Mouse (Mus musculus) midbrain, embryonic 16.5 days (tissue): ENCODE measurements at regions not wholly inside any gene's neighbourhood (a gene's known extent, or its start where the extent isn't known, plus 50 kb on each side); places are given as distances from the start of the nearest gene placed in this dataset.
"Not testable (repeated sequence)": the region's sequence is repeated elsewhere in the genome, so short reads cannot be mapped to it uniquely, and the experiment has no call there.

Experiments
- ATAC-seq: fragments of 200-750 bp; cut with Nextera tagmentation; 2 replicates; pipeline ENCODE4 v1.8.0; 2017; ENCODE audit warnings: moderate TSS enrichment
- H3K27ac ChIP-seq: fragments of 300-500 bp; sonication (generic); 2 replicates; pipeline ENCODE4 v1.5.1; 2014; ENCODE audit warnings: mild to moderate bottlenecking, low read length, mixed read lengths
- H3K27me3 ChIP-seq: fragments of 300-500 bp; sonication (generic); 2 replicates; pipeline ENCODE4 v1.6.1; 2014; ENCODE audit warnings: low read depth, low read length, mixed read lengths; ENCODE audit not compliant: control insufficient read depth, insufficient read depth
- H3K36me3 ChIP-seq: fragments of 300-500 bp; sonication (generic); 2 replicates; pipeline ENCODE4 v1.6.1; 2014; ENCODE audit warnings: mild to moderate bottlenecking, low read length, moderate library complexity, mixed read lengths; ENCODE audit not compliant: control insufficient read depth, insufficient read depth
- H3K4me1 ChIP-seq: fragments of 300-500 bp; sonication (generic); 2 replicates; pipeline ENCODE4 v1.6.1; 2014; ENCODE audit warnings: mild to moderate bottlenecking, low read length, mixed read lengths; ENCODE audit not compliant: control insufficient read depth, insufficient read depth
- H3K4me2 ChIP-seq: fragments of 300-500 bp; sonication (generic); 2 replicates; pipeline ENCODE4 v1.6.1; 2014; ENCODE audit warnings: mild to moderate bottlenecking, low read length, mixed read lengths
- H3K4me3 ChIP-seq: fragments of 300-500 bp; sonication (generic); 2 replicates; pipeline ENCODE4 v1.5.1; 2014; ENCODE audit warnings: low read depth, mild to moderate bottlenecking, low read length, moderate library complexity, mixed read lengths
- H3K9ac ChIP-seq: fragments of 300-500 bp; sonication (generic); 2 replicates; pipeline ENCODE4 v1.6.1; 2014; ENCODE audit warnings: low read depth, low read length, mixed read lengths
- H3K9me3 ChIP-seq: fragments of 300-500 bp; sonication (generic); replicated peaks from 2 replicates; pipeline ENCODE4 v1.6.1; 2014; ENCODE audit warnings: mild to moderate bottlenecking, low read length, mixed read lengths; ENCODE audit not compliant: control insufficient read depth, poor library complexity, severe bottlenecking
- WGBS: fragments of 180-500 bp; shearing (Covaris S2); extraction: QIAGEN DNeasy Blood & Tissue Kit; methylation state at CpG from one replicate; pipeline ENCODE4 v1.1.7; 2014; 5-methylcytosine and 5-hydroxymethylcytosine counted together

DNA sequence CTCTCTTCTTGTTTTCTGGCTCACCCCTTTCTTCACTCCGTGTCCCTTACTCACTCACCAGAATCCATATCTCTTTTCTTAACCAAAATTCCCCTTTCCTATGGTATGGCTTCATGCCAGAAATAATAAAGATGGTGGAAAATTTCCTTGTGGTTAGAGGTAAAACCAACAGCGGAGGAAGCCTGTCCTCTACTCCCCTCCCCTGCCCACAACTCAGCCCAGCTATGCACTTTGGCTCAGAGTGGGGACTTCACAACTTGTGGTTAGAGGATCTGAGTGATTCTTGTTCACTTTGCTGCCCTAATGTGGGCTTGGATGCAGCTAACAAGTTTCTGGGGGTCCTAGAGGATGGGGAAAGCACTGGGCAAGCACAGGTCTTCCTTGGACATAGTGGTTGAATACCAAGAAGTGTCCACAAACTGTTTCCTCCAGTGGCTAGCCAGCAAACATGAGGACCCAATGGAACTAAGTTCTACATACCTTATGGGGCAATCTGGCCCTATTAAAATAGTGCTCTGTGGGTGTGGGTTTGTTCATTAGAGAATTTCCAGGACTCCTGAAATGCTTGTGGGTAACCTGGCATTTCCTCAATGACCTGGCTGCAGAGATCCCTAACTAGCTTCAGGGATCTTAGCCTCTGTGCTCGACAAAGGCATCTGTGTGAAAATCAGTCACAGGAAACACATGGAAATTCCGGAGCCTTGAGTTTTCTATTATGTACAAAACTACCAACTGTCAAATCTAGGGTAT is 118.9 kb upstream of the Rasgrp1 start:
- no peaks in the 10 kb centered on the region; the same call in 1 of the 2 replicates for H3K4me1 ChIP-seq
- no peak overlapping the region for H3K9ac ChIP-seq
- no peak overlapping the region for H3K27ac ChIP-seq
- no peak for ATAC-seq
- H3K36me3 ChIP-seq: no peaks in the 10 kb centered on the region
- WGBS: 85% methylated on average over 4 of the region's 4 CpGs
- H3K4me2 ChIP-seq: no peak overlapping the region
- no peak overlapping the region for H3K4me3 ChIP-seq
- H3K27me3 ChIP-seq: no peaks in the 10 kb centered on the region
- no peaks in the 10 kb centered on the region for H3K9me3 ChIP-seq

DNA sequence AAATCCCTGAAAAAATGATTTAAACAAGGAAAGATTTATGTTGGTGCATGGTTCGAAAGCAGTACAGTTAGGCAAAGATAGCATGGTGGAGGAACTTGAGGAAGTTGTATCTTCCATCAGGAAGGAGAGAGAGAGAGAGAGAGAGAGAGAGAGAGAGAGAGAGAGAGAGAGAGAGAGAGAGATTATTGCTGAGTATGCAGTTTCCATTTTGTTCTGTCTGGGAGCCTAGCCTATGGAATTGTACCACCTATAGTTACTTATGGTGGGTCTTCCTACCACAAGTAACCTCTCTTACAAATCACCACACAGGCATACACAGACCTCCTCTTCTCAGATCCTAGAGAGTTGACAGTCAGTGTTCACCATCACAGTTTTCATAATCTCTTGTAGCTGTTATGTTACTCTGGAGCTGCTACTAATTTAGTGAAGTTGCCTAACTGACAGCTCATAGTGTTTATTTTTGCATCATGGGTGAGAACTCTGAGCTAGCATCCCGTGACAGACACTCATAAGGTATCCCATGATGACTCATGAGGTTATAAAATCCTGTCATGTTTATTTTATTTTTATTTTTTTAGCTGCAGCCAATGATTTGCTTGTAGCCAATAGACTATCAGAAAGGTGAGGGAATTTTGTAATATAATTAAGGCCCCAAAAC is 132.2 kb upstream of the Rasgrp1 start:
- H3K4me1 ChIP-seq: no peaks in the 10 kb centered on the region
- no peaks in the 10 kb centered on the region for H3K9me3 ChIP-seq
- no peak for ATAC-seq
- no peak overlapping the region for H3K4me3 ChIP-seq
- no peak overlapping the region for H3K27ac ChIP-seq
- H3K36me3 ChIP-seq: no peaks in the 10 kb centered on the region
- WGBS: 90% methylated on average over 2 of the region's 2 CpGs
- H3K9ac ChIP-seq: no peak overlapping the region
- H3K4me2 ChIP-seq: no peak overlapping the region
- H3K27me3 ChIP-seq: no peaks in the 10 kb centered on the region

DNA sequence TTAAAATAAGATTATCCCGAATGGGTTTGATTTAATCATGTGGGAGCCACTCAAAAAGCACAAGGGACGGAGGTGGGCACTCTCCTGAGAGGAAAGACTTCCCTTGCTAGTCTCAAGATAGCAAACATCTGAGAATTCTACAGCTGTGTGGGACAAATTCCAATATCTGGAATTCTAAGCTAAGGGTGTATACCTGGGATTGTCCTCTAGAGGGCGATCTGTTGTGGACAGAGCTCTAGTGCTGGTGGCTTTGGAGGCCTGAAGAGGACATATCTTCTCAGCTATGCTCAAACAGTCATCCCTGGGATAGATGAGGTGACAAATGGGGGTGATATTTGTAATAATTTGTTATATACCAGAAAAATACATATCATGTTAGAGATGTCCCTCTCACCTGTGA is 132.8 kb upstream of the Rasgrp1 start:
- Histone ChIP-seq H3K9ac (no peak overlapping the region), H3K4me1 (no peaks in the 10 kb centered on the region), H3K27ac (no peak overlapping the region), H3K27me3 (no peaks in the 10 kb centered on the region), H3K9me3 (no peaks in the 10 kb centered on the region), H3K36me3 (no peaks in the 10 kb centered on the region), H3K4me3 (no peak overlapping the region), H3K4me2 (no peak overlapping the region)
- WGBS: 51% methylated on average over 3 of the region's 3 CpGs
- ATAC-seq: no peak

DNA sequence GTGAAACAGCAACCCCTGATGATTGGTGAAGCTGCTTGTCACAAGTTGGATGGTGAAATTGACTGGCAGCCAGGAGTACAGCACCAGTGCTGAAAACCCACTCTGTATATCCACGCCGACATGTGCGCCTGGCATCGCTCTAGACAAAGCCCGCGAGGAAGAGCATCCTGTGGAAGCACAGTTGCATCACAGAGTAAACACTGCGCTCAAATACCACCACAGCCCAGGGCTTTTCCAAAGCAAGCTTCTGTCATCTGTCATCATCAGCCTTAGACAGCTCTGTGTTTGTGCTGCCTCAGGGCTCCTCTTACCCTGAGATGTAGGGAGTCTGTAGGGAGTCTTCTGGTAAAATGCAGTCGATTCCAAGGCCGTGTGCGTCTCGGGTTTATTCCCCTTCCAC is 134.7 kb upstream of the Rasgrp1 start:
- H3K36me3 ChIP-seq, H3K27me3 ChIP-seq, H3K9ac ChIP-seq, H3K27ac ChIP-seq, H3K4me3 ChIP-seq, H3K9me3 ChIP-seq, H3K4me2 ChIP-seq, H3K4me1 ChIP-seq: not testable (repeated sequence)
- 0 out of 2 replicates have a peak, but pooled peaks have one; percentile 11 for ATAC-seq
- 88% methylated on average over 11 of the region's 11 CpGs for WGBS

DNA sequence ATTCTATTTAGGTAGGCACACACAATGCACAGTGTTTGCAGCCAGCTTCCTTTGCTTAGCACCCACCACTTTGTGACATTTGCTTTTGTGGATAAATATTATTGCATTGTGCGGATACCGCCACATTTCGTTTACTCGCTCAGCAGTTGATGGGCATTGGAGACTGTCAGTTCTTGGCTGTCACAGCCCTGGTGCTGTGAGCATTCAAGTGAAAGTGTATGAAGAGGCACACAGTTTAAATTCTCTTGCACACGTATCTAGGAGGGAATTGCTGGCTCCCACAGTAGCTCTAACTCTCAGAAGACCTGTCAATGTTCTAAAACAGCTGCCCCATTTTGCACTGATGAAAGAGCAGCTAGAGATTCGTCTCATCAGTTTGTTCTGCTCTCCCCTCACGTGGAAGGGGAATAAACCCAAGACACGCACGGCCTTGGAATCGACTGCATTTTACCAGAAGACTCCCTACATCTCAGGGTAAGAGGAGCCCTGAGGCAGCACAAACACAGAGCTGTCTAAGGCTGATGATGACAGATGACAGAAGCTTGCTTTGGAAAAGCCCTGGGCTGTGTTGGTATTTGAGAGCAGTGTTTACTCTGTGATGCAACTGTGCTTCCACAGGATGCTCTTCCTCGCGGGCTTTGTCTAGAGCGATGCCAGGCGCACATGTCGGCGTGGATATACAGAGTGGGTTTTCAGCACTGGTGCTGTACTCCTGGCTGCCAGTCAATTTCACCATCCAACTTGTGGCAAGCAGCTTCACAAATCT is 136.6 kb upstream of the Rasgrp1 start:
- not testable (repeated sequence) for H3K27ac ChIP-seq, H3K4me1 ChIP-seq, H3K4me2 ChIP-seq, H3K27me3 ChIP-seq, H3K4me3 ChIP-seq, H3K36me3 ChIP-seq, H3K9me3 ChIP-seq, H3K9ac ChIP-seq
- peak; percentile 62 for ATAC-seq
- 73% methylated on average over 14 of the region's 16 CpGs for WGBS

DNA sequence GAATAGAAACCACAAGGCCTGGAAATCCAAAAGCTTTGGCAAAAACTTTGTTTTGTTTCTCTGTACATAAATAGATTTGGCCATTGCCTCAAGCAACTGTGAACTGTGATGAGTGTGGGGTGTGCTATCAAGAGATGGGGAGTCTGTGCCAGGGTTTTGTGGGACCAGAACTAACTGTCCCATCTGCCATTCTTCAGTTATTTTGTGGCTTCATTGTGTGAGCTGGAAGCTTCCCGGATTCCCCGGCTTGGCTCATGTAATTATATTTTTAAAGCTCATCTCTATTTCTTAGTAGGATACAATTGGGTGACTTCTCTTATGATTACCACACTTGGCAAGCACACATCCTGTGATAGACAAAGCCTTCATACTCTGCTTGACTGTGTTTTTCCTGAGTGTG is 143.6 kb upstream of the Rasgrp1 start:
- Histone ChIP-seq H3K4me2 (no peak overlapping the region), H3K4me1 (no peaks in the 10 kb centered on the region), H3K4me3 (no peak overlapping the region), H3K36me3 (no peaks in the 10 kb centered on the region), H3K27me3 (no peaks in the 10 kb centered on the region), H3K9ac (no peak overlapping the region), H3K9me3 (no peaks in the 10 kb centered on the region), H3K27ac (no peak overlapping the region)
- 89% methylated on average over 2 of the region's 2 CpGs for WGBS
- no peak for ATAC-seq

DNA sequence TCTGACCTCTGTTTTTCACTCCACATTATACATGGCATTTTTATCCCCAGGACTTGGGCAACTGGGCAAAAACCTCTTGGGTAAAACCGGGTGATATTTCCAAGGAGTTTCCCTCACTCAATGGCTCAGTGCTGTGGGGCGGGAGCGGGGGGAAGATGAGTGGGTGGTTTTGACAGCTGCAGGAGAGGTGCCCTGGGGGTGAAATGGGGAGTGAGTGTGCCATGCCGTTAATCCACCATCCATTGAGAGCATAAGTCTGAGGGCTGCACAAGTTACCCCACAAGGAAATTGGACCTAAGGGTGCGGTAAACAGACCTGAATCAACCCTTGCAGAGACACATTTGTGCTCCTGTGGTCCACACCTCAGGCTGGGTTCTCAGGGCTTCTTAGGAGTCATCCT is 155.8 kb upstream of the Rasgrp1 start:
- no peaks in the 10 kb centered on the region for H3K4me1 ChIP-seq
- H3K4me3 ChIP-seq: no peak overlapping the region
- WGBS: 85% methylated on average over 5 of the region's 5 CpGs
- H3K27me3 ChIP-seq: no peaks in the 10 kb centered on the region
- H3K4me2 ChIP-seq: no peak overlapping the region
- no peak for ATAC-seq
- H3K27ac ChIP-seq: no peak overlapping the region
- no peak overlapping the region for H3K9ac ChIP-seq
- no peaks in the 10 kb centered on the region for H3K36me3 ChIP-seq
- H3K9me3 ChIP-seq: no peaks in the 10 kb centered on the region

DNA sequence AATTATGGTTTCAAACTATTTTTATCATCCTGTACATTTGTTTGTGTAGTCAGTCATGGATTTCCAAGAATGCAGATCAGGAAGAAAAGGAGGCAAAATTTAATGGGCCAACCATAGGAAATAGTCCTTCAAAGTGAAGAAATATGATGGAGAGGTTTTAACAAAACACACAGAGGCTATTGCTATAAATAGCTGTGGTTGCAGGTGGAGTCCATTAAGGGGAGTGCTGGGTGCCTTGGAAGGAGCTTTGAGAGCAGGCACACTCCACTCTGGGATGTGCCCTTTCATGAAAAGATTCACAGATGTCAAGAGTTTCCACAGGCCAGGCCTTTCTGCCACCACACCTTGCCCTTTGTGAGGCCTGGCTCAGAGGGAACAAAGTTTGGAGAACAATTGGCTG is 159.8 kb upstream of the Rasgrp1 start:
- Histone ChIP-seq H3K27me3 (no peaks in the 10 kb centered on the region), H3K9ac (no peak overlapping the region), H3K4me3 (no peak overlapping the region), H3K27ac (no peak overlapping the region), H3K9me3 (no peaks in the 10 kb centered on the region), H3K4me2 (no peak overlapping the region), H3K4me1 (no peaks in the 10 kb centered on the region), H3K36me3 (no peaks in the 10 kb centered on the region)
- ATAC-seq: no peak

DNA sequence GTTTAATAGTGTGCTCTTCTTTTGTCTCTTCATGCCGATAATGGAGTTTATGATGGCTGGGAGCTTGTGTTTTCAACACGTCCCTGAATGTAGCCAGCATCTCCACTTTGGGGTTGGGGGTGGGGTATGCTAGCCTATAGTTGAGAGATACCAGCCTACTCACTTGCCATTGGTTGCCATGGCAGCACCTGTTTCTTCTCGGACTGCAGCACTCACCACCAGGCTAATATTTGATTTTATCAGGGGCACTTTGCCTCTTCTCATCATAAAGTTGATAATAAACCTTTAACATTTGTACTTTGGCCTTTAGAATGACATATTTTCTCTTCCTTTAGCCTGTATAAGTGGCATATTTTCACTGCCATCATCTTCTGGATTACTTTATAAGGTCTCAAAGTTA is 168.9 kb upstream of the Rasgrp1 start:
- Histone ChIP-seq H3K27me3 (no peaks in the 10 kb centered on the region), H3K27ac (no peak overlapping the region), H3K9me3 (no peaks in the 10 kb centered on the region), H3K4me3 (no peak overlapping the region), H3K9ac (no peak overlapping the region), H3K4me2 (no peak overlapping the region), H3K36me3 (no peaks in the 10 kb centered on the region), H3K4me1 (no peaks in the 10 kb centered on the region)
- WGBS: 63% methylated on average over 3 of the region's 3 CpGs
- ATAC-seq: no peak
